Mouse (Mus musculus): ENCODE measurements around the gene Ttpal.

The Ttpal gene

GRCm38 (mm10) chr2:163661371-163661850 is 59.3 kb downstream of the Ttpal start:
- DNase-seq (ENCODE audit: low spot score in 2 of 2): peak; percentile 75 to 78

GRCm38 (mm10) chr2:163662076-163662475 is 60.0 kb downstream of the Ttpal start:
- no peak for DNase-seq (ENCODE audit: low spot score in 2 of 2)

GRCm38 (mm10) chr2:163662698-163663221 is 60.6 kb downstream of the Ttpal start:
- no peak for DNase-seq (ENCODE audit: low spot score in 2 of 2)

GRCm38 (mm10) chr2:163663930-163664329 is 61.8 kb downstream of the Ttpal start:
- DNase-seq (ENCODE audit: low spot score in 2 of 2): no peak

- DNase-seq (ENCODE audit: low spot score in 2 of 2): no peak
Observed at GRCm38 (mm10) chr2:163667045-163667444, 64.9 kb downstream of the Ttpal start.
